Mouse (Mus musculus) layer of hippocampus, adult 9-10 months (tissue): ENCODE measurements around the gene Sv2c.
"Not testable (repeated sequence)": the region's sequence is repeated elsewhere in the genome, so short reads cannot be mapped to it uniquely, and the experiment has no call there.

ENCODE experiments used
- DNase-seq: peaks from one replicate; pipeline ENCODE4 v3.0.0; 2022; ENCODE audit warnings: low spot score

Gene Sv2c

GRCm38 (mm10) chr13:95968031-95968430 lies 164.3 kb downstream of the Sv2c start:
- DNase-seq = not testable (repeated sequence)

GRCm38 (mm10) chr13:95966791-95967190 lies 165.6 kb downstream of the Sv2c start:
- no peak for DNase-seq

- no peak for DNase-seq
These were observed 166.8 kb downstream of the Sv2c start for GRCm38 (mm10) chr13:95965596-95965995.

- no peak for DNase-seq
These were observed 167.2 kb downstream of the Sv2c start for GRCm38 (mm10) chr13:95965162-95965561.

GRCm38 (mm10) chr13:95964226-95964625 lies 168.2 kb downstream of the Sv2c start:
- DNase-seq = no peak

- DNase-seq = no peak
These were observed 168.7 kb downstream of the Sv2c start for GRCm38 (mm10) chr13:95963671-95964070.

GRCm38 (mm10) chr13:95961905-95962304 lies 170.5 kb downstream of the Sv2c start:
- no peak for DNase-seq

- no peak for DNase-seq
These were observed 171.1 kb downstream of the Sv2c start for GRCm38 (mm10) chr13:95961191-95961791.

- no peak for DNase-seq
These were observed 171.7 kb downstream of the Sv2c start for GRCm38 (mm10) chr13:95960477-95961185.

GRCm38 (mm10) chr13:95959651-95960476 lies 172.5 kb downstream of the Sv2c start:
- no peak for DNase-seq

GRCm38 (mm10) chr13:95957134-95957533 lies 175.2 kb downstream of the Sv2c start:
- DNase-seq = no peak

- DNase-seq = no peak
These were observed 176.0 kb downstream of the Sv2c start for GRCm38 (mm10) chr13:95956327-95956781.

- no peak for DNase-seq
These were observed 177.2 kb downstream of the Sv2c start for GRCm38 (mm10) chr13:95955204-95955603.

GRCm38 (mm10) chr13:95953636-95954035 lies 178.7 kb downstream of the Sv2c start:
- DNase-seq = no peak

- DNase-seq = no peak
These were observed 180.1 kb downstream of the Sv2c start for GRCm38 (mm10) chr13:95952263-95952662.

GRCm38 (mm10) chr13:95951098-95951894 lies 181.1 kb downstream of the Sv2c start:
- no peak for DNase-seq

- DNase-seq = no peak
These were observed 181.8 kb downstream of the Sv2c start for GRCm38 (mm10) chr13:95950434-95951091.

GRCm38 (mm10) chr13:95949356-95949755 lies 183.0 kb downstream of the Sv2c start:
- DNase-seq = no peak

GRCm38 (mm10) chr13:95948821-95949220 lies 183.6 kb downstream of the Sv2c start:
- no peak for DNase-seq

- DNase-seq = no peak
These were observed 184.0 kb downstream of the Sv2c start for GRCm38 (mm10) chr13:95948394-95948793.

GRCm38 (mm10) chr13:95945937-95946507 lies 186.4 kb downstream of the Sv2c start:
- no peak for DNase-seq
